Mouse (Mus musculus): ENCODE measurements around the gene Ifna1. TPM values are rescaled to one million over a fixed set of nuclear protein-coding genes. Genes with fewer than 3 reads are reported as not detected.

The Ifna1 gene
- polyA plus RNA-seq, 1 experiment from 2014 or later = not detected

DNA sequence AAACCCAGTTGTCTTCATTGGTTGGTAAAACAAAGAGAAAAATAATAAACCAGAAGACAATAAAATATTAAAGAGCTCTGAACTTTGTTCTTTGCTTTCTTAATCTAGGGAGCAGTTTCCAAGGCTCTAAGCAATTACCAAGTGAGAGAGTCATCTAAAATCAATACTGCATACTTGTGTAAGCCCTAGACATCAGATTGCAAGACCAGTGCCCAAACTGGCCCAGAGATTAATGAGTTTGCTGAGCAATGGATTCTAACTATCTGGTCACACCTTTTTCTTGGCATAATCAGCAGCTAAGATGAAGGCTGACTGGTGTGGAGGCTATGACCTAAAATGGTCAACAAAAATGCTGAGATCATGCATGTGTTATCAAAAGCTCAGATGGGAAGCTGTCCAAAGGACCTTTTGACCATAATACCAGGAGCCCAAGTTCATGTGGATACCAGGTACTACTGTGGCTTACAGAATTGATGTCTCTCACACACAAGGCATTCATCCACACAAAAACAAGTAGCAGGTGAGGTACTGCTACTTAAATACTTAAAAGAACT is 43.4 kb downstream of the Ifna1 start:
- Histone ChIP-seq H3K4me1 (ENCODE audit: control insufficient read depth, insufficient read depth, low read length) (no peaks in the 10 kb centered on the region), H3K9ac (ENCODE audit: low read depth, low read length) (no peak overlapping the region), H3K4me2 (ENCODE audit: low read depth, low read length) (no peak overlapping the region), H3K27me3 (replicated peaks; ENCODE audit: control insufficient read depth, insufficient read depth, low read length) (no peaks in the 10 kb centered on the region), H3K9me3 (ENCODE audit: control insufficient read depth, low read length) (no peaks in the 10 kb centered on the region), H3K4me3 (ENCODE audit: low read length) (no peak overlapping the region), H3K27ac (ENCODE audit: low read length) (no peak overlapping the region), H3K36me3 (ENCODE audit: control insufficient read depth, insufficient read depth, low read length) (no peaks in the 10 kb centered on the region)
- ATAC-seq = peak; percentile 96

Other genes starting within 250 kb of the Ifna1 start
- not detected in 2 replicates for gene Ifna12, start 246.7 kb upstream of the Ifna1 start, polyA plus RNA-seq (2015; fragmentation: Nextera tagmentation; extraction: Ambion mirVana)
- not detected in 2 replicates for gene C87499, start 215.7 kb upstream of the Ifna1 start, polyA plus RNA-seq (2015; fragmentation: Nextera tagmentation; extraction: Ambion mirVana)
- gene Ifna13, start 205.6 kb upstream of the Ifna1 start, polyA plus RNA-seq (2015; fragmentation: Nextera tagmentation; extraction: Ambion mirVana) = not detected in 2 replicates
- gene Ifna16, start 173.2 kb upstream of the Ifna1 start, polyA plus RNA-seq (2015; fragmentation: Nextera tagmentation; extraction: Ambion mirVana) = not detected in 2 replicates
- not detected in 2 replicates for gene Ifna2, start 166.2 kb upstream of the Ifna1 start, polyA plus RNA-seq (2015; fragmentation: Nextera tagmentation; extraction: Ambion mirVana)
- gene Ifnab, start 158.7 kb upstream of the Ifna1 start, polyA plus RNA-seq (2015; fragmentation: Nextera tagmentation; extraction: Ambion mirVana) = not detected in 2 replicates
- 0.62 and 1.4 TPM in 2 replicates for gene Gm26566, start 128.3 kb upstream of the Ifna1 start, polyA plus RNA-seq (2015; fragmentation: Nextera tagmentation; extraction: Ambion mirVana)
- 63.4 and 69.9 TPM in 2 replicates for gene Klhl9, start 127.6 kb upstream of the Ifna1 start, polyA plus RNA-seq (2015; fragmentation: Nextera tagmentation; extraction: Ambion mirVana)
- not detected in 2 replicates for gene Gm13271, start 95.2 kb upstream of the Ifna1 start, polyA plus RNA-seq (2015; fragmentation: Nextera tagmentation; extraction: Ambion mirVana)
- gene Gm13283, start 90.0 kb upstream of the Ifna1 start, polyA plus RNA-seq (2015; fragmentation: Nextera tagmentation; extraction: Ambion mirVana) = 0.21 TPM in 1 of 2 replicates, not detected in the other
- 0.44 and 0.83 TPM in 2 replicates for gene Gm13290, start 76.3 kb upstream of the Ifna1 start, polyA plus RNA-seq (2015; fragmentation: Nextera tagmentation; extraction: Ambion mirVana)
- not detected in 2 replicates for gene Gm13289, start 73.2 kb upstream of the Ifna1 start, polyA plus RNA-seq (2015; fragmentation: Nextera tagmentation; extraction: Ambion mirVana)
- 0.28 TPM in 1 of 2 replicates, not detected in the other for gene Gm13272, start 70.2 kb upstream of the Ifna1 start, polyA plus RNA-seq (2015; fragmentation: Nextera tagmentation; extraction: Ambion mirVana)
- gene Ifnz, start 68.0 kb upstream of the Ifna1 start, polyA plus RNA-seq (2015; fragmentation: Nextera tagmentation; extraction: Ambion mirVana) = 0.11 TPM in 1 of 2 replicates, not detected in the other
- not detected in 2 replicates for gene Gm13276, start 64.4 kb upstream of the Ifna1 start, polyA plus RNA-seq (2015; fragmentation: Nextera tagmentation; extraction: Ambion mirVana)
- not detected in 2 replicates for gene Gm13277, start 61.5 kb upstream of the Ifna1 start, polyA plus RNA-seq (2015; fragmentation: Nextera tagmentation; extraction: Ambion mirVana)
- not detected in 2 replicates for gene Gm13278, start 58.5 kb upstream of the Ifna1 start, polyA plus RNA-seq (2015; fragmentation: Nextera tagmentation; extraction: Ambion mirVana)
- gene Gm13275, start 55.6 kb upstream of the Ifna1 start, polyA plus RNA-seq (2015; fragmentation: Nextera tagmentation; extraction: Ambion mirVana) = not detected in 2 replicates
- not detected in 2 replicates for gene Gm13279, start 52.7 kb upstream of the Ifna1 start, polyA plus RNA-seq (2015; fragmentation: Nextera tagmentation; extraction: Ambion mirVana)
- 0.47 and 0.53 TPM in 2 replicates for gene Gm13285, start 50.4 kb upstream of the Ifna1 start, polyA plus RNA-seq (2015; fragmentation: Nextera tagmentation; extraction: Ambion mirVana)
- not detected in 2 replicates for gene Gm13287, start 46.8 kb upstream of the Ifna1 start, polyA plus RNA-seq (2015; fragmentation: Nextera tagmentation; extraction: Ambion mirVana)
- gene Gm13288, start 44.6 kb upstream of the Ifna1 start, polyA plus RNA-seq (2015; fragmentation: Nextera tagmentation; extraction: Ambion mirVana) = not detected in 2 replicates
- gene Ifna7, start 33.9 kb upstream of the Ifna1 start, polyA plus RNA-seq (2015; fragmentation: Nextera tagmentation; extraction: Ambion mirVana) = not detected in 2 replicates
- gene Ifna11, start 30.1 kb upstream of the Ifna1 start, polyA plus RNA-seq (2015; fragmentation: Nextera tagmentation; extraction: Ambion mirVana) = not detected in 2 replicates
- not detected in 2 replicates for gene Ifna6, start 22.7 kb upstream of the Ifna1 start, polyA plus RNA-seq (2015; fragmentation: Nextera tagmentation; extraction: Ambion mirVana)
- gene Ifna5, start 14.6 kb upstream of the Ifna1 start, polyA plus RNA-seq (2015; fragmentation: Nextera tagmentation; extraction: Ambion mirVana) = not detected in 2 replicates
- gene Ifna4, start 8.2 kb upstream of the Ifna1 start, polyA plus RNA-seq (2015; fragmentation: Nextera tagmentation; extraction: Ambion mirVana) = not detected in 2 replicates
- not detected in 2 replicates for gene Ifne, start 30.1 kb downstream of the Ifna1 start, polyA plus RNA-seq (2015; fragmentation: Nextera tagmentation; extraction: Ambion mirVana)

Data from intestine, embryonic 16.5 days (tissue).